Mouse (Mus musculus) ES-Bruce4 (cell line): Measurements from ENCODE around the gene Scamp1. TPM values are rescaled to one million over a fixed set of nuclear protein-coding genes. Genes with fewer than 3 reads are reported as not detected.

Experiments
- H3K27ac ChIP-seq: 2 replicates; pipeline ENCODE4 v1.5.1; 2012; ENCODE audit warnings: low read length, inconsistent platforms; ENCODE audit not compliant: insufficient read depth
- H3K27me3 ChIP-seq: 2 replicates; pipeline ENCODE4 v1.6.1; 2012; ENCODE audit warnings: mild to moderate bottlenecking, low read length, inconsistent platforms; ENCODE audit not compliant: control insufficient read depth, poor library complexity, insufficient read depth, severe bottlenecking
- H3K36me3 ChIP-seq: 2 replicates; pipeline ENCODE4 v1.6.1; 2012; ENCODE audit warnings: inconsistent platforms, mild to moderate bottlenecking, low read length, moderate library complexity; ENCODE audit not compliant: control insufficient read depth, poor library complexity, insufficient read depth, severe bottlenecking
- H3K4me1 ChIP-seq: one replicate; pipeline ENCODE4 v1.8.1; 2011; ENCODE audit warnings: low read length; ENCODE audit not compliant: control insufficient read depth, insufficient read depth
- H3K4me3 ChIP-seq: 2 replicates; pipeline ENCODE4 v1.5.1; 2011; ENCODE audit warnings: low read depth, mild to moderate bottlenecking, low read length
- H3K9ac ChIP-seq: 2 replicates; pipeline ENCODE4 v1.6.1; 2012; ENCODE audit warnings: low read depth, mild to moderate bottlenecking, inconsistent platforms; ENCODE audit not compliant: poor library complexity, severe bottlenecking
- H3K9me3 ChIP-seq: replicated peaks from 2 replicates; pipeline ENCODE4 v1.6.1; 2012; ENCODE audit warnings: mild to moderate bottlenecking, low read length, inconsistent platforms; ENCODE audit not compliant: control insufficient read depth, poor library complexity, insufficient read depth, severe bottlenecking
- CTCF ChIP-seq: IDR thresholded peaks from one replicate; pipeline ENCODE4 v1.8.1; 2011; ENCODE audit warnings: low read depth, low read length
- EP300 ChIP-seq: IDR thresholded peaks from 2 replicates; pipeline ENCODE4 v1.6.1; 2011; ENCODE audit warnings: low read depth, low read length; ENCODE audit not compliant: insufficient read depth
- POLR2A ChIP-seq: IDR thresholded peaks from one replicate; pipeline ENCODE4 v1.8.1; 2011; ENCODE audit warnings: low read length; ENCODE audit not compliant: insufficient read depth
- polyA plus RNA-seq: library from polyadenylated mRNA; stranded (reverse); fragments of >200 nt; gene quantifications from 2 replicates; pipeline ENCODE4 v1.2.4, GENCODE M21; 2011; ENCODE audit warnings: low read depth; ENCODE audit not compliant: missing spikeins, insufficient read depth, insufficient read length

Gene Scamp1
- polyA plus RNA-seq, 1 experiment = 43.5 TPM

DNA sequence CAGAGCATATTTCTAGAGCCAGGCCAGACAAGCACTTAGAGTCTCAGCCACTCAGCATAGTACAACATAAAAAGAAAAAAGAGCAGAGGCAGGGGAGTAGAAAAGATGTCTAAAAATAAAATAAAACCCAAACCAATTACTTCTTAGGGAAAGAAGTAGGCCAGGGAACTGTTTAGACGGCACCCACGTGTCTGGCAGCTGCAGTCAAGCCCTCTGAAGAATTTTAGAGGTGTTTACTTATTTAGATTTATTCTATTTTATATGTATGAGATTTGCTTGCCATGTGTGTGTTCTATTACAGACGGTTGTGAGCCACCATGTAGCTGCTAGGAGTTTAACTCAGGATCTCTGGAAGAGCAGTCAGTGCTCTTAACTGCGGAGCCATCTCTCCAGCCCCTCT, 18.5 kb downstream of the Scamp1 start:
- TF ChIP-seq EP300 (no peak), CTCF (no peak), POLR2A (no peak)
- Histone ChIP-seq H3K4me1 (no peaks in the 10 kb centered on the region), H3K9me3 (no peaks in the 10 kb centered on the region), H3K27me3 (no peaks in the 10 kb centered on the region), H3K27ac (no peak overlapping the region), H3K9ac (no peak overlapping the region), H3K36me3 (no peaks in the 10 kb centered on the region), H3K4me3 (no peak overlapping the region)

DNA sequence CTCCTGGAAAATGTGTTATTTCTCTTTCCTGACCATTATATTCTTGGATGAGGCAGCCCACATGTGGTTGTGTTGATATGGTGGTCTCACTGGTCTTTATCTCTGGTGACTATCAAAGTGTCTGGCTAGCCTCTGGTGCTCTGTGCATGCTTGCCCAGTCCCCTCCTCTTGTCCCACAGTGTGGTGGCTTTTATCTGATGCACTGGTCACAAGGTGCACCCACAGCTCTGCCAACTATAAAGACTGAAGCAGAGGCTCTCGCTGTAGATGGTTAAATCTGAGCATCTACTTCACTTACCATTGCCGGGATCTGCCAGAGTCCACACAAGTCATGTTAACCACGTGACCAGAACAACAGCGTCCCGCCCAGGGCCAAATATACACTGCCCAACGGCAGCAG, 19.1 kb downstream of the Scamp1 start:
- TF ChIP-seq POLR2A (no peak), EP300 (no peak), CTCF (no peak)
- Histone ChIP-seq H3K9ac (no peak overlapping the region), H3K27ac (no peak overlapping the region), H3K27me3 (no peaks in the 10 kb centered on the region), H3K36me3 (no peaks in the 10 kb centered on the region), H3K4me1 (peaks cover 2% of the 10 kb centered on the region), H3K4me3 (no peak overlapping the region), H3K9me3 (no peaks in the 10 kb centered on the region)

DNA sequence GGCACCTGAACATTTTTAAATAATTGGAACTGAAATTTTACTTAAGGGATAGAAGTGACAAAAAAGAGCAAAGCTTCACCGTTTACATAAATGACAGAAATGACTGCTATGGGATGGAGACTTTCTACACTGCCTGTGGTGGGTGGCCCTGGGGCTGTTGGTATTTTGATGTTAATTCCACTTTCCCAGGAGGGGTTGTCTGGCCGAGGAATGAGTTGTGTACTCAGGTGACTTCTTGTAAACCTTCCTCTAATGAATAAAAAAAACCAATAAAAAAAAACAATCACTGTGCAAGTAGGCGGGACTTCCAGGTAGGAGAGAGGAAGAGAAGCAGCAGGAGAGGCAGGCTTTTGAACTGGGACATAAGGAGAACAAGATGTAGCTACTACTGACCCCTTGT, 20.4 kb downstream of the Scamp1 start:
- no peak overlapping the region for H3K9ac ChIP-seq
- peaks cover 2% of the 10 kb centered on the region for H3K4me1 ChIP-seq
- no peak overlapping the region for H3K4me3 ChIP-seq
- H3K27me3 ChIP-seq = no peaks in the 10 kb centered on the region
- no peaks in the 10 kb centered on the region for H3K9me3 ChIP-seq
- H3K36me3 ChIP-seq = no peaks in the 10 kb centered on the region
- TF ChIP-seq POLR2A (no peak), CTCF (no peak), EP300 (no peak)
- peak overlapping the region; percentile 81 for H3K27ac ChIP-seq

DNA sequence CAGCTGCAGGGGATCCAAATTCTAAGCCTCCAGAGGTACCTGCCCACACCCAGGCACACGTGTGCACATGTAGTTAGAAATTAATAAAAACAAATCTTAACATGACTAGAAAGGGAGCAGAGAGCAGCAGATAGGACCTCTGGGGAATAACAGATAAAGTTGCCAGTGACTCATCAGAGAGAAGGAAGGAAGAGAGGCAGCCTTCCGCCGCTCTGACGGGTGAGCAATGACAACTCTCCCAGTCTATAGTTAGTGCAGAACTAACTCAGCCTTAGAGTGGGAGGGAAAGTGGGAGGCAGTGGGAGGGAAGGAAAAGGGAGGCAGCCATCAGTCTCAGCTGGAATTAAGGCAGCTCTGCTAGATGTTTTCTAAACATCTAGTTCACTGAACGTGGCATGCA, 21.7 kb downstream of the Scamp1 start:
- H3K36me3 ChIP-seq = no peaks in the 10 kb centered on the region
- no peak overlapping the region for H3K4me3 ChIP-seq
- TF ChIP-seq CTCF (no peak), EP300 (no peak), POLR2A (no peak)
- no peaks in the 10 kb centered on the region for H3K9me3 ChIP-seq
- no peak overlapping the region for H3K27ac ChIP-seq
- no peak overlapping the region for H3K9ac ChIP-seq
- H3K27me3 ChIP-seq = no peaks in the 10 kb centered on the region
- H3K4me1 ChIP-seq = peaks cover 2% of the 10 kb centered on the region

DNA sequence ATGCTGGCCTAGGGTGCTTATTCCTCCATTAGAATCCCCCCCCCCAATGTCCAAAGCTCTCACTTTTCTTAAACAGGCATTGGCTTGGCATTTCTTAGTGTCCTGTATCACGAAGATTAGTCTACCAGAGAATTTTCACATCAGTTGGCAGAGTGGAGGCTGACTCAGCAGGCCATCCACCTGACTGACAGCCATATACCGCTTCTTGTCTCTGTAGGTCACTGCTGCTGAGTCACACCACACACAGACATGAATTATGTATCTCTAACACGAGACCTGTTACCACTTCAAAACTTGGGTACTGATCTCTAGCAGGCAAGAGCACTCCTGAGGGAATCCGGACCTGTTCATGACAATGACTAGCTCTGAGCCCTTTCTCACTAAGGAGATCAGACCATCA, 23.1 kb downstream of the Scamp1 start:
- Histone ChIP-seq H3K27me3 (no peaks in the 10 kb centered on the region), H3K9me3 (no peaks in the 10 kb centered on the region), H3K9ac (no peak overlapping the region), H3K27ac (no peak overlapping the region), H3K36me3 (no peaks in the 10 kb centered on the region), H3K4me1 (peaks cover 2% of the 10 kb centered on the region), H3K4me3 (no peak overlapping the region)
- TF ChIP-seq EP300 (no peak), POLR2A (no peak), CTCF (no peak)

DNA sequence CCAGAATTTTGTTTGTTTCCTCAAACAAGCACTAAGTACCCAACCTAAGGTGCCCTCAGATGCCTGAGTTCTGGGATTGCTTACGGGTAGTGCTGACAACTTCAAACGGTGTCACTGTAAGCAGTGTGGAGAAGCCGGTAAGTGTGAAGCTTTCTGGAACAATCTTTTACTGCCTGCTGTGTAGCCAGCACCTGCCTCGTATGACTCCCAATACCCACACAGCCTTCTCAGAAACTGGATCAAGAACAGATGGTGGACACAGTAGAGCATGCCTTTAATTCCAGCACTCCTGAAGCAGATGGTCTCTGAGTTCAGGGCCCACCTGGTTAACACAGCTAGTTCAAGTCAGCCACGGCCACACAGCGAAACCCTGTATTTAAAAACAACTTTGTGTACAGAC, 24.0 kb downstream of the Scamp1 start:
- Histone ChIP-seq H3K36me3 (no peaks in the 10 kb centered on the region), H3K27ac (no peak overlapping the region), H3K4me3 (no peak overlapping the region), H3K4me1 (peaks cover 2% of the 10 kb centered on the region), H3K27me3 (no peaks in the 10 kb centered on the region), H3K9ac (no peak overlapping the region), H3K9me3 (no peaks in the 10 kb centered on the region)
- TF ChIP-seq CTCF = no peak
- no peak for TF ChIP-seq POLR2A
- TF ChIP-seq EP300 = no peak
